Mouse (Mus musculus) spleen, adult 18-20 months (tissue): ENCODE measurements around the gene Olfr721-ps1.

Source experiments
- DNase-seq, 2 experiments: peaks; one replicate each; pipeline ENCODE4 v3.0.0; 2022; ENCODE audit warnings: mixed read lengths in 2 of 2

Olfr721-ps1 gene

DNA sequence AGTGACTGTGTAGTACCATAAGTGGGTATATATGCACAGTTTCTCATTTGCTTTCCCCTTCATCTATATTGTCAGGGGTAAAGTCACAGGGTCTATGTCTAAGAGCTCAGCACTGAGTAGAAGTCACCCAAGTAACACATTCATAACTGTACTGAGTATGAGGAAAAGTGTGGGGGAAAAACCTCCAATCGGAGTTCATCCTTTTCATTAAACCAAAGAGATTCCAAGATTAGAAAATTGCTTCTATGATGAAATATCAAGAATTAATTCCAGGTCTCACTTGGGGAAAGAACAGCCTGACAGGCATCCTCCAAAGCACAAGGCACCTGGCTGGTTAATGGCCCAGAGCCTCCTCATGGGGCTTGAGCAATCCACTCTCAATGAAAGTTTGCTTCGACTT, at the start of gene Olfr721-ps1:
Gene Olfr721-ps1 (plus strand): TSS at position 301 of the 400 bp plus-strand sequence.
- DNase-seq, result no peak

DNA sequence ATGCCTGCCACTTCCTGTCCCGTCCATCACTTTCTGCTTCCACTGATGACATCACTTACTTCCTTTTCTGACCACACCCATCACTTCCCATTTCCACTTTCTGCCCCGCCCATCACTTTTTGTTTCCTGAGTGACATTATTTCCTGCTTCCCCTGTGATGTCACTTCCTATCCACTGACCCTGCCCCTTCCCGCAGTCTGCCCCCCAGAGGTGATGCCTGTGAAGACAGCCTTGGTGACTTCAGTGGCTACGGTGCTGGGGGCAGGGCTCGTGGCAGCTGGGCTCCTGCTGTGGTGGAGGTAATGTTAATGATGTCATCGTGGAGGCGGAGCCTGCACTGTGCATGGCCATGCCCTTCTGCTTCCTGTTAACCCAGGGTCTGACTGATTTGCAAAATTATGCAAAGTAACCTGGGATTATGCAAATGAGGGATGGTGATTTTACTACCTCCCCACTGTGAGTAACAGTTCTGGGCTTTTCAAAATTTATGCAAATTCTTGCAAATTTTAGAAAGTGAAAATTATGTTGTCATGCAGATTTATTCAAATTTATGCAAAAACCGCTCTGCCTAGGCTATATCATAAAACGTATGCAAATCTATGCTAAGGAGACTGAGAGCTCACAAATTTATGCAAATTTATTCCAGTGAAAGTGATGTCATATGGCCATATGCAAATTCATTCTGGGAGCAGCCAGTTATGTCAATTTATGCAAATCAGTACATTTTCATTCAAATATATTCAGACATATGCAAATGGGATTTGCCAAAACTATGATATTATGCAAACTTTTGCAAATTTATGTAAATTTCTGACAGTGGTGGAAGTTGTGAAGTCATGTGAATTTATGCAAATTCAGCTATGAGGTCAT, 49.1 kb upstream of the Olfr721-ps1 start:
- no peak for DNase-seq

DNA sequence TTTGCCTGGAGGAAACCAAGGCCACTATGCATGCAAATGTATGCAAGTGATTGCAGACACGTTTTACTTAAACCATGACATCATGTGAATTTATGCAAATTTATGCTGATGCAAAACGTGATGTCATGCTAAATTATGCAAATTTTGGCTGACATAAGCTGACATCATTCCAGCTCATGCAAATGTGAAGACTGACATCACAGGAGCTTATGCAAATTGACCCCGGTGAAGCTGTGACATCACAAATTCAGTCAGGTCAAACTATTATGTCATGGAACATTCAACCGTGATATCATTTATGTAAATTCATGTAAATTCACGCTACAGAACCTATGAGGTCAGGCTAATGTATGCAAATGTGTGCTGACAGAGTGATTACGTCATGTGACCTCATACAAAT, 48.5 kb upstream of the Olfr721-ps1 start:
- no peak for DNase-seq

DNA sequence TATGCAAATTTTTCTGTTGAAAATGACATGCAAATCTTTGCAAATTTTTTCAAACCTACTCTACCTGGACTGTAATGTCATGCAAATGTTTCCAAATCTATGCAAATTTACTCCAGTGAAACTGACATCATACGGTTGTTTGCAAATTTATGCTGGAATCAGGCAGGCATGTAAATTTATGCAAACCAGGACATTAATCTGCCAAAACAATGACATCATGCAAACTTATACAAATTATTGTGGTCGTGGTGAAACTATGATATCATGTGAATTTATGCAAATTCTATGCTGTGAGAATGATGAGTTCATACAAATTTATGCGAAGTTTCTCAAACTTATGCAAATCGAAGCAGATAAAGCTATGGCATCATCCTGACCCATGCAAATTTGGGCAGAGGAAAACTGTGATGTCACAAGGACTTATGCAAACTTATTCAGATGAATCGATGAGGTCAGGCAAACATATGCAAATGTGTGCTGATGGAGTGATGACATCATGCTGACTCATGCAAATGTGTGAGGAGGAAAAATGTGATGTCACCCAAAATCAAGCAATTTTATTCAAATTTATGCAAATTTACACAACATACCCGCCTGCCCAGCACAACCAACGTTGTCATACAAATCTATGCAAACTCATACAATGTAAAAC, 47.9 kb upstream of the Olfr721-ps1 start:
- no peak for DNase-seq

DNA sequence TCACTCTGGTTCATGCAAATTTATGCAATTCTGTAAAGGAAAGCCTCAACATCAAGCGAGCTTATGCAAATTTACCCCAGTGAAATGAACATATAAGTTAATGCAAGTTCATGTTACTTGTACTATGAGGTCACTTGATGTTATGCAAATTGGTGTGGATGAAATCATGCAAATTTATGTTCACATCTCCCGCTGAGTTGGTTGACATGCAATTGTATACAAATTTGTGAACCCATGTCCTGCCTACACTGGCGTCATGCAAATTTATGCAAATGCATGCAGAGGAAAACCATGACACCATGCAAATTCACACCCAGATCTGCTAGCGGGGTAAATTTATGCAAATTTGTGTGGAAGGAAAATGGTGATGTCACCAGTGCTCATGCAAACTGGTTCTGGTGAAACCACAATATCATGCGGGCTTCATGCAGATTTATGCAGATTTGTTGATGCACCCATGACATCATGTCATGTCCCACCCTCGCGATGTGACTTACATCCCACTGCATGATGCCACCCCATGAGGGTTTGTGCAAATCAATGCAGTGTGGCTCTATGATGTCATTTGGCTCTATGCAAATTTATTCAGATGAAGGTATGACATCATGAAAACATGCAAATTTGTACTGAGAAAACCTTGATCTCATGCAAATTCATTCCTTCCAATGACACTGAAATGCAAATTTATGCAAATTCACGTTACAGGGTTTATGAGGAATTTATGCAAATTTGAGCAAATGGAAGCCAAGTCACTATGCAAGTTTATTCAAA, 47.2 kb upstream of the Olfr721-ps1 start:
- no peak for DNase-seq

DNA sequence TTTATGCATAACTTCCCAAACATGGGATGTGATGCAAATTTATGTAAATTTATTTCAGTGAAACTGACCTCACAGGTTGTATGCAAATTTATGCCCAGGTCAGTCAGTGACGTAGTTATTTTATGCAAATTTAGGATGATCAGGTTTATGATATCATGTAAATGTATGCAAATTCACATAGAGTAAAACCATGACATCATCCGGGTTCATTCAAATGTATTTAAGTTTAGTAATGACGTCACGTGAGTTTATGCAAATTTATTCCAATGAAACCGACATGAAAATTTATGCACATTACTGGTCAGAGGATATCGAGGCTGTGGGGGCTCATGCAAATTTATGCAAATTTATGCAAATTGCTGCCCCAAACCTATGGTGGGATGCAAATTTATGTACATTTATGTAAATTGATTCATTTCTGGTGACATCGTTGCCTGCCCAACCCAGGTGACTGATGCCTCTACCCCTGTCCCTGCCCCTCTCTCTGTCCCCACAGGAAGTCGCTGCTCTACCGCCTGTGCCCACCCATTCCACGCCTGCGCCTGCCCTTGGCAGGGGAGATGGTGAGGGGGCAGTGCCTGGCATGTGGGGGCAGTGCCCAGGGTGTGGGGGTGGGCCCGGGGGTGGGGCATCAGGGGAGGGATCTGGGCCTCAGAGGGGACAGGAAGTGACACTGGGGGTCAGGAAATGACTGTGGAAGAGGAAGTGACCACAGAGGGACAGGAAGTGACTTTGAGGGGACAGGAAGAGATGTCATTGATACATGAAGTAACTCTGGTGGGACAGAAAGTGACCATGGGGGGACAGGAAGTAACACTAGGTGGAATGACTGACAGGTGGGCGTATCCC, 46.4 kb upstream of the Olfr721-ps1 start:
- DNase-seq, result no peak

DNA sequence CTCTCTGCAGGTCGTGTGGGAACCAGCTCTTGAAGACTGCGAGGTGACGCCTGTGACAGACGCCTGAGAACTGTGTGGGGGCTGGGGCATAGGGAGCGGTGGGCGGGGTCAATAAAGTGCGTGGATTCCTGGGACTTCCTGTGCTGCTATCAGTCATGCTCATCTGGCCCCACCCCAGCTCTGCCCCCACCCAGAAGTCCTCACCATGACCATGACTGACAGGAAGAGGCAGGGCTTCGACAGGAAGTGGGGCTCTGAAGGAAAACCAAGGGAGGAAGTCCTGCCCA, 45.8 kb upstream of the Olfr721-ps1 start:
- no peak for DNase-seq

DNA sequence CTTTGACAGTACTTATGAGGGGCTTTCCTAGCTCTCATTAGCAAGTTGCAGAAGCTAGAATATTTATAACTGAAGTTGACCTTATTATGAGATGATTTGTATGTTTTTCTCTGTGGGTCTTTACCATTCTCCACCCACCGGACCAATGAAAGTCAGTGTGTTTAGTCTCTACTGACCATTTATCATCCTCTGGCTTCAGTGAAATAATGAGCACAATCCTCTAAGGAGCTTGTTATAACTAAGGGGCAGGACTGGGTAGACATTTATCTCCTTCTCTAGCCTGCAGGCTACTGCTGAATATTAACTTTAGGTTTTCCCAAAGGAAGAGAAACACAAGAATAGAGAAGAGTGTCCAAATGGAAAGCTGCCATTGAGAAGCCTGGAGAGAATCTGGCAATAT, 5.6 kb upstream of the Olfr721-ps1 start:
- DNase-seq, result no peak

DNA sequence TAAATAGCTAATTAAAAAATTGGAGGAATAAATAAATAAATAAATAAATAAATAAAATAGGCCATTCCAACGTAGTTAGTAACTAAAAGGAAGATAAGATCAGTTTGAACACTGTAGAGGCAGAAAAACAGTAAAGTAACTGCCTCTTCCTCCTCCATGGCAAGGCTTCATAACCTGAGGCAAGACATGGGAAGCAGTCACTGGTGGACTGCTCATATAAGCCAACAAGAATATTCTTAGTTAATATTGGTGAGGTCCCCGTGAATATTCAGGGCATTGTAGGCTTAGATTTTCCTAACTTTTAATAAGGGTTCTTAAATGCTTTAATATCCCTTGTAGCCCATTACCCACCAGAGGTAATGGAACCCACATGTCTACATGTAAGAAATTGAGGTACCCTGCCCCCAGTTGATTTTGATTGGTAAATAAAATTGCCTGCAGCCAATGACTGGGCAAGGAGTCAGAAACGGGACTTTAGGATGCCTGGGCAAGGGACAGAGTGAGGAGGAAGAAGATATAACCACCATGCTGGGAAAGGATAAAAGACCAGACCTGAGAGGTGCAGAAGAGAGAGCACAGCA, 35.1 kb downstream of the Olfr721-ps1 start:
- DNase-seq, result no peak
